Mouse (Mus musculus) inflammation-experienced regulatory T-cells, adult 6 months (primary cell): ENCODE measurements around the gene Necab3. TPM values are rescaled to one million over a fixed set of nuclear protein-coding genes. Genes with fewer than 3 reads are reported as not detected.

ENCODE experiments used
- ATAC-seq: one replicate; pipeline ENCODE4 v1.8.0; 2017
- polyA plus RNA-seq, 3 experiments: library from polyadenylated mRNA; unstranded; fragments of 100-300 nt; shearing (Covaris generic); gene quantifications; one replicate each; pipeline ENCODE4 v1.2.1; 2017

The Necab3 gene
- polyA plus RNA-seq, 3 experiments from 2014 or later = 1.1 TPM; not detected in 1

DNA sequence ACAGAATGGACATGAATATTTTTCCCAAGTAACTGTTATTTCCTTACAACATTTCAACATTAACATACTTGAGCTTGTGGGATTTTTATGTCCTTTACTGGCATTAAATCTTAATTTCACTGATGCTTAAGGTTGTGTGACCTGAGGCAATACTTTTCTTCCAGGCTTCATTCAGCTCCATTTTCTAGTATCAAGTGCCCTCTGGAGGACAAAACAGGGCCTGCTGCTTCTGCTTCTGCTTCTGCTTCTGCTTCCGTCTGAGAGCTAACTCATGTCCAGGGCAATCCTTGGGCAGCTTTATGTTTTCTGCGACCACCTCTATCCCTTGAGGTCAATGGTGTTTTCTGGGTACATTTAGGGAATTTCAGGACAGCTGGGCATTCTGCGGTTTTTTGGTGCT is 19.0 kb downstream of the Necab3 start:
- ATAC-seq = no peak

- no peak for ATAC-seq
These were observed 20.0 kb downstream of the Necab3 start for GRCm38 (mm10) chr2:154538710-154539109.

GRCm38 (mm10) chr2:154538310-154538709 is 20.4 kb downstream of the Necab3 start:
- no peak for ATAC-seq

DNA sequence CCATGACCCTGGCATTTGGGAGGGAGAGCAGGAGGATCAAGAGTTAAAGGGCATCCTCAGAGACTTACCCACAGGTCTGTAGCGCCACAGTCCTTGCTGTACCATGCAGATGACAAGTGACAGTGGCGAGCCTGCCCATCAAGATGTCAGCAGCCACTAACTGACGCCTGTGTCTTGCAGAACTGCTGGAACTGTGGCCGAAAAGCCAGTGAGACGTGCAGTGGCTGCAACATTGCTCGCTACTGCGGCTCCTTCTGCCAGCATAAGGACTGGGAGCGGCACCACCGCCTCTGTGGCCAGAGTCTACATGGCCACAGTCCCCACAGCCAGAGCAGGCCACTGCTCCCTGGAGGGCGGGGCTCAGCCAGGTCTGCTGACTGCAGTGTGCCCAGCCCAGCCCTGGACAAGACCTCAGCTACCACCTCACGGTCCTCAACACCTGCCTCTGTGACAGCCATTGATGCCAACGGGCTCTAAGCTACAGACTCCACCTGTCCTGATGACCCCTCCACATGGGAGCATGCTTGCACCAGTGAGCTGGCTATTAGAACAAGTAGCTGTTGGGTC is 23.9 kb downstream of the Necab3 start:
- ATAC-seq = no peak

DNA sequence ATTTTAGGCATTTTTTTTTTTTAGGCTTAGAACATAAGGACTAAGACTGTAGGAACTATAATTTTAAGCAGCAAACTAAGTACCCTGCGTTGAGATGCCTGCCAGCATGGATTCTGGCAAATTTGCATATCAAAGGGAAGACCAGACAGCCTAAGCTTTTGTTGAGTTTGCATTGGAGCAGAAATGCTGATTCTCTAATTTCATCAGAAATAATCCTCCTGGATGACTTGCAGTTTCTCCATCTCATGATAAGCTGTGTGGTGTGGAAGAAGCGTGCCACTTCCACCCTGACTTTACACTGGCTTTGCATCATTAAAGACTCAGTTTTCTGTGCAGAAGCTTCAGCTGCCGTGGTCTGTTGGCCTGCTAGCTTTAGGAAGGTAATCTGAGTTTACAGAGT is 25.8 kb downstream of the Necab3 start:
- ATAC-seq = no peak

DNA sequence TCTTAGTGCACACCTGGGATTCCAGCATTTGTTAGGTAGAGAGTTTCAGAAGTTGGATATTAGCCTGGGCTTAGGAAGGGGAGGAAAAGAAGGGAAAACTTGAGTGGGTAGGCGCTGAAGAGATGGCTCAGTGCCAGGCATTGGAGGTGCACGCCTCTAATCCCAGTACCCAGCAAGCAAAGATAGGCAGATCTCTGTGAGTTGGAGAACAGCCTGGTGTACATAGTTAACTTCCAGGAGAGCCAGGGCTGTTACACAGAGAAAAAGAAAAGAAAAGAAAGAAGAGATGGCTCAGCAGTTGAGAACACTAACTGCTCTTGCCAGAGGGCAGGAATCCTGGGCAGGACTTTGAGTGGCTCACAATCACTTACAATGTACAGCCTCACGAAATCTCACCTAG is 32.2 kb downstream of the Necab3 start:
- ATAC-seq = no peak

DNA sequence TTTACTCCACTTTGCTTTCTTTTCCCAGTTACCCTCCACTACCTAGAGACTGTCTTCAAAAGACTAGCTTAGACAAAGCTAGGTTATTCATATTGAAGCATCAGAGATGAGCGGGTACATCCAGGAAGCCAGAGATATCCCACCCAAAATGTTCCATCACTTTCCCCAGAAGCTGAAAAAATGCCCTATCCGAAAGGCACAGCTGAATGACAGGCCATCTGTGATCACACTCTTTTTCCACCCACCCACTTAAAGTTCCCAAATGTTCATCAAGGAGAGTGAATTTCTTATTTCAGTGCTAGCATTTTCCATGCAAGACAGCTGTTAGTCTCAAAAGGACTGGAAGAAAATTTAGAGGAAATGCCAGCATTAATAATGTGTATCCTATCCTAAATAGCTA is 33.4 kb downstream of the Necab3 start:
- no peak for ATAC-seq

- ATAC-seq = no peak
These were observed 36.4 kb downstream of the Necab3 start for GRCm38 (mm10) chr2:154522334-154522733.

- no peak for ATAC-seq
These were observed 37.2 kb downstream of the Necab3 start for GRCm38 (mm10) chr2:154521449-154521848.

GRCm38 (mm10) chr2:154517424-154517823 is 41.3 kb downstream of the Necab3 start:
- no peak for ATAC-seq

DNA sequence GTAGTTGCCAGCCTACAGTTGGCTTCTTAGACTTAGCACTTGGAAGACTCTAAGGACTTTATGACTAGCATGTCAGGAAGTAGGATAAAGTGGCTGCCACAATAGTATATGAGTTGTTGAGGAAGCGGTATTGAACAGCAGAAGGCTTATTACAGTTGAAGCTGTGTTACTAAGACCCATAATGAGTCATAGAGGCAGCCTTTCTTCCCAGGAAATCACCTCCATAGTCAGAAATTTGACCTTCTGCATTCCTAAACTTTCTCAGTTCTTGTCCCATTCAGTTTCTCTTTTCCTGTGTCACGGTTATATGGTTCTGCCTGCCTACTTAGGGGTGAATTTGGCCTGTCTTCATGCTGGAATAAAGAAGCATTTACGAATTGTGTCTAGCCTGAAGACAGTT is 41.7 kb downstream of the Necab3 start:
- ATAC-seq = no peak

- no peak for ATAC-seq
These were observed 48.5 kb downstream of the Necab3 start for GRCm38 (mm10) chr2:154510141-154510540.

DNA sequence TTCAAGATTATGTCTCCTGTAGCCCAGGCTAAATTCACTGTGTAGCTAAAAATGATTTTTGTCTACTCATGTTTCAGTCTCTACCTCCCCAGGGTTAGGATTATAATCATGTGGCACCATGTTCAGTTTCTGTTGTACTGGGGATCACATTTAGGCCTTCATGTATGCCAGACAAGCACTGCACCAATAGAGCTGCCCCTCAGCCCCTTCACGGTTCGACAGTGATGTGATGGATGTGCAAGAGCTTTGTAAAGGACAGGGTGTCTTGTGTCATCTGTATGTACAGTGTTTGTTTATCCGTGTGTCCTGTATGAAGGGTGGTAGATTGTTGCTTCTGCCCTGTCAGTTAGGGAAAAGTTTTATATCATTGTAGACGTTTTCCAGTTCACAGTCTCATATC is 50.2 kb downstream of the Necab3 start:
- no peak for ATAC-seq

DNA sequence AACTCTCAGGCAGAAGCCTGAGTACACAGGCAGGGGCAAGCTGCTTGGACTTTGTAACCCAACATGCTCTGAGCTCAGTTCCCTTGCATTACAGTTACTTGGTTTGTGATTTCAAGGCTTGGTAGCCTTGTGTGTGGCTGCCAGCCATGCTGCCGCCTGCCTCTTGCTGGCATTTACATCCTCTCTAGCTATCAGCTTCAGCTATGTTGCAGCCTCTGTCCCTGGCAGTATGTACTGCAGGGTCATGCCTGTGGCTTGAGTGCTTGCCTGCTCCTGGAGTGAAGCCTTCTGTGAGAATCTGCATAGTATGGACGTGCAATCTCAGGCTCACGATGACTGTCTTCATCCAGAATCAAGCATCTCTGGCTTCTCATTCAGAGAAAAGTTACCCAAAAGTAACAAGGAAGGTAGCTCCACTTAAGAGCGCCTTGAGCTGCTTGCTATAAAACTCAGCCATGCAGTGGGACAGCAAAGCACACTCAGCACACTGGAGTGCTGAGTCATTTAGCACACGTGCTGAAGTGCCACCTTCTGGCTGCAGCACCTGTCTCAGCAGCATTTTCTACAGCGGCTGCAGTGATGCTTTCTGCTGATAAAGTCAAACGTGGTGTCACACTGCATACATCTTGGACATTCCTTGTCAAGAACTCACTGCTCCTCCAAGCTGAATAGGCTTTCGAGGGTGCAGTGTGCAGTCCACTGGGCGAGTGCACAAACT is 51.0 kb downstream of the Necab3 start:
- no peak for ATAC-seq

DNA sequence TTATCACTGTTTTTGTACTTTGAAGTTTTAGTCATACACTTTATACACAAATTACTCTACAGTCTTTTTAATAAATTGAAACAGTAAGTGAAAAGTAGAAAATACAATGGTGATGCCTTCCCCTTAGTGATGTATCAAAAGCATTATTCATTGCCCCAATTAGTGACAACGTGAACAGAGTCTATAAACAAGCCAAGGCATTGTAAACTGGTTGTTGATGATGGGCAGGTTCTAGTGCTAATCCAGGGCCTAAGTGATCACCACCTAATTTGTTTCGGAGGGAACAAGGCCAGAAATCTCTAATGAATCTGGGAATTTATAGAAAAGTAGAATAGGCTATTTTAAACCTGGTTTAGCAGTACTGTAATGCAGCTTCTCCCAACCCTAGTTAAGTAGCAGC is 51.6 kb downstream of the Necab3 start:
- no peak for ATAC-seq

DNA sequence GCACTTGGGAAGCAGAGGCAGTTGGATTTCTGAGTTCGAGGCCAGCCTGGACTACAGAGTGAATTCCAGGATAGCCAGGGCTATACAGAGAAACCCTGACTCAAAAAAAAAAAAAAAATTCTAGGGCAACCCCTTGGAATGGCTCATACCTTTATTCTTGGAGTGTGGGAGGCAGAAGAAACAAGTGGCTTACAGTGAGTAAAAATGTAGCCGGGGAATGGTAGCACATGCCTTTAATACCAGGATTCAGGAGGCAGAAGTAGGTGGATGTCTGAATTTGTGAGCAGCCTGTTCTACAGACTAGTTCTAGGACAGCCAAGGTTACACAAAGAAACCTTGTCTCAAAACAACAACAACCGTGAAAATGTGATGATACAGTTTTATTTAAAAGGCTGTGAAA is 57.9 kb downstream of the Necab3 start:
- no peak for ATAC-seq

DNA sequence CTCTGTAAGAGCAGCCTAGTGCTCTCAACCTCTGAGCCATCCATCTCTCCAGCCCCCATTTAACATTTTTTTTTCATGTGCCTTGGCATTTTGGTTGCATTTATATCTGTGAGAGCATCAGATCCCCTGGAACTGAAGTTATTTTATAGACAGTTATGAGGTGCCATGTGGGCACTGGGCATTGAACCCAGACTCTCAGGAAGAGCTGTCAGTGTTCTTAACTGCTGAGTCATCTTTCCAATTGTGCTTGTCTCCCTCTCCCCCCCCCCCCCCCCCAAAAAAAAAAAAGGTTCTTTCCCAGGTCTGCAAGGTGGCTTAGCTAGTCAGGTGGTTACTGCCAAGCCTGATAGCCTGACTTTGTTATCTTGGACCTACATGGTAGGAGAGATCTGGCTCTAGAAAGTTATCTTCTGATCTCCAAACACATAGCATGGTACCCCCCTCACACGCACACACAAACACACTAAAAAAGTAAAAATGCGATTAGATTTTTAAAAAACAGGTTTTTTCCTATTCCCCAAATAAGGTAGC is 58.9 kb downstream of the Necab3 start:
- no peak for ATAC-seq

GRCm38 (mm10) chr2:154498571-154498970 is 60.1 kb downstream of the Necab3 start:
- no peak for ATAC-seq

- ATAC-seq = no peak
These were observed 63.7 kb downstream of the Necab3 start for GRCm38 (mm10) chr2:154495021-154495420.

Other genes with a start within 250 kb of the Necab3 start
- 10 to 100 TPM; 14.7 to 89.3 (median 50.7) TPM for gene Cdk5rap1, start 185.9 kb downstream of the Necab3 start, polyA plus RNA-seq
- not detected for gene Snta1, start 150.8 kb downstream of the Necab3 start, polyA plus RNA-seq
- gene Cbfa2t2, start 122.4 kb downstream of the Necab3 start, polyA plus RNA-seq = 10 to 100 TPM; 18.9 to 26.6 (median 25.6) TPM
- not detected for gene 1700003F12Rik, start 11.8 kb downstream of the Necab3 start, polyA plus RNA-seq
- not detected for gene Actl10, start 7.1 kb downstream of the Necab3 start, polyA plus RNA-seq
- 1 to 10 TPM; 1.3 to 2.6 (median 1.5) TPM for gene E2f1, start 11.0 kb upstream of the Necab3 start, polyA plus RNA-seq
- gene Pxmp4, start 44.8 kb upstream of the Necab3 start, polyA plus RNA-seq = 10 to 100 TPM; 15.1 to 21.3 (median 20.2) TPM
- gene Zfp341, start 54.4 kb upstream of the Necab3 start, polyA plus RNA-seq = under 1 TPM in 2 of 3 experiments, not detected in 1; 0.59 to 0.88 TPM
- gene 4930519P11Rik, start 54.5 kb upstream of the Necab3 start, polyA plus RNA-seq = not detected
- 1 to 10 TPM; 2.8 to 6.5 (median 5.4) TPM for gene Chmp4b, start 92.8 kb upstream of the Necab3 start, polyA plus RNA-seq
- not detected for gene Gm14214, start 211.1 kb upstream of the Necab3 start, polyA plus RNA-seq
- gene Raly, start 232.2 kb upstream of the Necab3 start, polyA plus RNA-seq = 10 to 100 TPM in 2 of 3 experiments, 1 to 10 TPM in 1; 8.0 to 32.4 (median 15.7) TPM
- gene a, start 232.5 kb upstream of the Necab3 start, polyA plus RNA-seq = not detected